Mouse (Mus musculus) megakaryocyte, embryonic 14.5 days (primary cell): ENCODE measurements at regions not wholly inside any gene's neighbourhood (a gene's known extent, or its start where the extent isn't known, plus 50 kb on each side); places are given as distances from the start of the nearest gene placed in this dataset.

ENCODE experiments used
- FLI1 ChIP-seq: IDR thresholded peaks from 2 replicates; pipeline ENCODE4 v1.6.1; 2012; ENCODE audit warnings: low read length, inconsistent platforms, mixed read lengths
- GATA1 ChIP-seq: IDR thresholded peaks from 3 replicates; pipeline ENCODE4 v1.6.1; 2012; ENCODE audit warnings: mixed read lengths, low read length, inconsistent platforms, borderline replicate concordance

DNA sequence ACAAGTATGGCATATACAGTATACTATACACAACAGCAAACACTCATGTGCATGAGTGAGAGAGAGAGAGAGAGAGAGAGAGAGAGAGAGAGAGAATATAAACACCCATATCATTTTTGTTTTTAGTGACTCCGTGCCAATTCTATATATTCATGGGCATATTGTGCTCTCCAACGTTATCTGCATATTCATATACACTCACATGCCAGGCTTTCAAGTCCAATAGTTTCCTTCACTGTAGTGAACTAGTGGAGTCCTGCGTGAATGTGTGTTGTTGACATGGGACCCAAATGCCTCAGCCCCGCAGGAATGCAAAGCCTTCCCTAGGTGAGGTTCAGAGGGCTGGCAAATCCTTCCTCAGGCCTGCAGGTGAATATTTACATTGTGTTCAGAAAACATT lies 53.4 kb upstream of the Nab1 start:
- TF ChIP-seq GATA1 = no peak
- TF ChIP-seq FLI1 = no peak
